Mouse (Mus musculus): ENCODE measurements around the gene Rps6ka5. TPM values are rescaled to one million over a fixed set of nuclear protein-coding genes. Genes with fewer than 3 reads are reported as not detected.
A peak's percentile ranks its signal among the peaks of the same experiment; 100 is the strongest.

Gene Rps6ka5
- polyA plus RNA-seq, 1 experiment from 2014 or later: 5.5 TPM

DNA sequence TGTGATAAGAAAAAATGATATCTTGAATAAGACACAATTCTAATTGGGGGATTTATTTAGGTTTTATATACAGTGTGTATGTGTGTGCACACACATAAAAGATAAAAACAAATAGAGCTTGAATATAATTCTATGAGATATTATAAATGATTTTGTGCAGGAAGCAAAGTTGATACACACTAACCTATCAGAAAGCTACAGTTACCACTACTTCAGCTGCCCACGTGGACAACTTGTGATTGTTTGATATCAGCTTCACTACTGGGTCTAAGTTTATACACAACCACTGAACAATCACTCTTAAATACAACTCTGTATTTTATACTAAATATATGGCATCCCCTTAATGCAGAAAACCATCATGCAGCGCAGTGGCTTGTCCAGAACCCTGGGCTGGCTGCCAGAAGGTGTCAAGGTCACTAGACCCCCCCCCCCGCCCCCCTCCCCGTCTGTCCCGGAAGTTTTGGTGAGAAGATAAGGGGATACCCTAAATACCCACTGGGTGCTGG, 113.5 kb downstream of the Rps6ka5 start:
- Histone ChIP-seq H3K36me3 (ENCODE audit: control insufficient read depth, insufficient read depth, low read length) (no peaks in the 10 kb centered on the region), H3K4me3 (ENCODE audit: low read length) (no peak overlapping the region), H3K4me1 (ENCODE audit: control insufficient read depth, insufficient read depth, low read length) (no peaks in the 10 kb centered on the region), H3K9ac (ENCODE audit: low read depth, low read length) (no peak overlapping the region), H3K27me3 (ENCODE audit: control insufficient read depth, insufficient read depth, low read length) (no peaks in the 10 kb centered on the region), H3K9me3 (ENCODE audit: control insufficient read depth, low read length) (no peaks in the 10 kb centered on the region), H3K27ac (ENCODE audit: low read depth, low read length) (no peak overlapping the region), H3K4me2 (replicated peaks; ENCODE audit: low read depth, low read length) (no peak overlapping the region)
- WGBS: 63% methylated on average over 5 of the region's 5 CpGs
- no peak for ATAC-seq (ENCODE audit: low FRiP score, low TSS enrichment)

GRCm38 (mm10) chr12:100609766-100610165, 117.0 kb downstream of the Rps6ka5 start:
- Histone ChIP-seq H3K9ac (ENCODE audit: low read depth, low read length) (no peak overlapping the region), H3K4me1 (ENCODE audit: control insufficient read depth, insufficient read depth, low read length) (no peaks in the 10 kb centered on the region), H3K4me2 (replicated peaks; ENCODE audit: low read depth, low read length) (no peak overlapping the region), H3K27ac (ENCODE audit: low read depth, low read length) (no peak overlapping the region), H3K4me3 (ENCODE audit: low read length) (no peak overlapping the region), H3K9me3 (ENCODE audit: control insufficient read depth, low read length) (no peaks in the 10 kb centered on the region), H3K27me3 (ENCODE audit: control insufficient read depth, insufficient read depth, low read length) (no peaks in the 10 kb centered on the region), H3K36me3 (ENCODE audit: control insufficient read depth, insufficient read depth, low read length) (no peaks in the 10 kb centered on the region)
- 77% methylated on average over 5 of the region's 5 CpGs for WGBS
- ATAC-seq (ENCODE audit: low FRiP score, low TSS enrichment): no peak

DNA sequence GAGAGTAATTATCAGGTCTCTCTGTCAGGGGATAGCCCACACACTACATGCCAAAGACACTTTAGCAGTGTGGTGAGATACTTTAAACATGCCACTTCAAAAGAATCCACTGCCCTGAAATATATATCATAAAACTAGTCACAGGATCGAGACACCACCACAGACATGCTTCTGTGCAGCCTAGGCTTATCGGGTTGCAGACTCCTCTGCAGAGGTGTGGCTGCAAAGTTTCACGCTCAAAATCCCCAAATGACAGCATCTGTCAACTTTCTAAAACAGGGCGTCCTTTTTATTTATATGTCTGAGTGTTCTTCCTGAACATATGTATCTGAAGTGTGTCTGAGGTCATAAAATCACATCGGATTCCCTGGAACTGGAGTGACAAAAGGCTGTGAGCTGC, 117.7 kb downstream of the Rps6ka5 start:
- ATAC-seq (ENCODE audit: low FRiP score, low TSS enrichment): no peak

DNA sequence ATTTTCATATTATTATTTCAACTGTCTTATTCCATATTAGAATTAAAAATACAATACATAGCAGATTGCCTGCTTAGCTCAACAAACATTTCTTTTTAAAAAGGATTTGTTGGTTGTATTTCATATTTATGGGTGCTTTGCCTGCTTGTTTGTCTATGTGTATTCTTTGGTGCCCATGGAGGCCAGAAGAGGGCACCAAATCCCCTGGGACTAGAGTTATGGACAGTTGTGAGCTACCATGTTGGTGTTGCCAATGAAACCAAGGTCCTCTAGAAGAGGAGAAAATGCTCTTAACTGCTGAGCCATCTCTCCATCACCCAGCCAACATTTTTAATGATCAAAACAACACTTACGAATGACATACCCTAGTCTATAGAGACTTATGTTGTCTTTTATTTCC, 120.0 kb downstream of the Rps6ka5 start:
- H3K27me3 ChIP-seq (ENCODE audit: control insufficient read depth, insufficient read depth, low read length): no peaks in the 10 kb centered on the region
- ATAC-seq (ENCODE audit: low FRiP score, low TSS enrichment): no peak
- H3K9ac ChIP-seq (ENCODE audit: low read depth, low read length): no peak overlapping the region
- H3K4me2 ChIP-seq (replicated peaks; ENCODE audit: low read depth, low read length): no peak overlapping the region
- H3K27ac ChIP-seq (ENCODE audit: low read depth, low read length): no peak overlapping the region
- H3K9me3 ChIP-seq (ENCODE audit: control insufficient read depth, low read length): no peaks in the 10 kb centered on the region
- WGBS: 93% methylated on average over 1 of the region's 1 CpGs
- no peaks in the 10 kb centered on the region for H3K4me1 ChIP-seq (ENCODE audit: control insufficient read depth, insufficient read depth, low read length)
- H3K4me3 ChIP-seq (ENCODE audit: low read length): no peak overlapping the region
- no peaks in the 10 kb centered on the region for H3K36me3 ChIP-seq (ENCODE audit: control insufficient read depth, insufficient read depth, low read length)

More for the DNA sequence above, 117.7 kb downstream of the Rps6ka5 start:
- H3K4me3 ChIP-seq (ENCODE audit: low read length): no peak overlapping the region
- no peak overlapping the region for H3K27ac ChIP-seq (ENCODE audit: low read depth, low read length)
- WGBS: 57% methylated on average over 5 of the region's 5 CpGs
- H3K9ac ChIP-seq (ENCODE audit: low read depth, low read length): no peak overlapping the region
- H3K9me3 ChIP-seq (ENCODE audit: control insufficient read depth, low read length): no peaks in the 10 kb centered on the region
- no peaks in the 10 kb centered on the region for H3K27me3 ChIP-seq (ENCODE audit: control insufficient read depth, insufficient read depth, low read length)
- no peaks in the 10 kb centered on the region for H3K36me3 ChIP-seq (ENCODE audit: control insufficient read depth, insufficient read depth, low read length)
- no peaks in the 10 kb centered on the region for H3K4me1 ChIP-seq (ENCODE audit: control insufficient read depth, insufficient read depth, low read length)
- H3K4me2 ChIP-seq (replicated peaks; ENCODE audit: low read depth, low read length): no peak overlapping the region

DNA sequence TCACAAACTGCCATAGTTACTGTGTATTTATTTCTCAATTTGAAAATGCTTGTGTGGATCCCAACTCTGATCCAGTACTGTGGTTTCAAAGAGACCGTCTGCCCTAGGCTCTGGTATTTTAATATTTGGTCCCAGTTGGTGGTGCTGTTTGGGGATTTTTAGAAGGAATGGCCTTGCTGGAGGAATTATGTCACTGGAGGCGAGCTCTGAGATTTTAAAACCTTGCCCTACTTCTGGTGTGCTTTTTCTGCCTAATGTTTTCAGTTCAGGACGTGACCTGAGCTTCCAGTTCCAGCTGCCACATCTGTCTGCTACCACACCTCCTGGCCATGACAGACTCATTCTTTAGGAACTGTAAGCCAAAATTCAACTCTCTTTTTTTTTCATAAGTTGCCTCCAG, 121.2 kb downstream of the Rps6ka5 start:
- Histone ChIP-seq H3K27ac (ENCODE audit: low read depth, low read length) (no peak overlapping the region), H3K9me3 (ENCODE audit: control insufficient read depth, low read length) (no peaks in the 10 kb centered on the region), H3K9ac (ENCODE audit: low read depth, low read length) (no peak overlapping the region), H3K27me3 (ENCODE audit: control insufficient read depth, insufficient read depth, low read length) (no peaks in the 10 kb centered on the region), H3K36me3 (ENCODE audit: control insufficient read depth, insufficient read depth, low read length) (no peaks in the 10 kb centered on the region), H3K4me2 (replicated peaks; ENCODE audit: low read depth, low read length) (no peak overlapping the region), H3K4me1 (ENCODE audit: control insufficient read depth, insufficient read depth, low read length) (no peaks in the 10 kb centered on the region), H3K4me3 (ENCODE audit: low read length) (no peak overlapping the region)
- WGBS: 76% methylated on average over 3 of the region's 3 CpGs
- no peak for ATAC-seq (ENCODE audit: low FRiP score, low TSS enrichment)

- Histone ChIP-seq H3K27me3 (ENCODE audit: control insufficient read depth, insufficient read depth, low read length) (no peaks in the 10 kb centered on the region), H3K9ac (ENCODE audit: low read depth, low read length) (no peak overlapping the region), H3K4me1 (ENCODE audit: control insufficient read depth, insufficient read depth, low read length) (no peaks in the 10 kb centered on the region), H3K27ac (ENCODE audit: low read depth, low read length) (no peak overlapping the region), H3K4me2 (replicated peaks; ENCODE audit: low read depth, low read length) (no peak overlapping the region), H3K4me3 (ENCODE audit: low read length) (no peak overlapping the region), H3K9me3 (ENCODE audit: control insufficient read depth, low read length) (no peaks in the 10 kb centered on the region), H3K36me3 (ENCODE audit: control insufficient read depth, insufficient read depth, low read length) (no peaks in the 10 kb centered on the region)
- ATAC-seq (ENCODE audit: low FRiP score, low TSS enrichment): peak; percentile 66; the same call in 1 of the 2 replicates
- 0% methylated on average over 1 of the region's 1 CpGs for WGBS
Measured at GRCm38 (mm10) chr12:100604540-100604939, 122.2 kb downstream of the Rps6ka5 start.

- H3K4me3 ChIP-seq (ENCODE audit: low read length): no peak overlapping the region
- H3K9ac ChIP-seq (ENCODE audit: low read depth, low read length): no peak overlapping the region
- H3K4me2 ChIP-seq (replicated peaks; ENCODE audit: low read depth, low read length): no peak overlapping the region
- no peaks in the 10 kb centered on the region for H3K36me3 ChIP-seq (ENCODE audit: control insufficient read depth, insufficient read depth, low read length)
- no peaks in the 10 kb centered on the region for H3K9me3 ChIP-seq (ENCODE audit: control insufficient read depth, low read length)
- no peaks in the 10 kb centered on the region for H3K4me1 ChIP-seq (ENCODE audit: control insufficient read depth, insufficient read depth, low read length)
- H3K27me3 ChIP-seq (ENCODE audit: control insufficient read depth, insufficient read depth, low read length): no peaks in the 10 kb centered on the region
- H3K27ac ChIP-seq (ENCODE audit: low read depth, low read length): no peak overlapping the region
- 79% methylated on average over 3 of the region's 3 CpGs for WGBS
- no peak for ATAC-seq (ENCODE audit: low FRiP score, low TSS enrichment)
Measured at GRCm38 (mm10) chr12:100594700-100595099, 132.1 kb downstream of the Rps6ka5 start.

DNA sequence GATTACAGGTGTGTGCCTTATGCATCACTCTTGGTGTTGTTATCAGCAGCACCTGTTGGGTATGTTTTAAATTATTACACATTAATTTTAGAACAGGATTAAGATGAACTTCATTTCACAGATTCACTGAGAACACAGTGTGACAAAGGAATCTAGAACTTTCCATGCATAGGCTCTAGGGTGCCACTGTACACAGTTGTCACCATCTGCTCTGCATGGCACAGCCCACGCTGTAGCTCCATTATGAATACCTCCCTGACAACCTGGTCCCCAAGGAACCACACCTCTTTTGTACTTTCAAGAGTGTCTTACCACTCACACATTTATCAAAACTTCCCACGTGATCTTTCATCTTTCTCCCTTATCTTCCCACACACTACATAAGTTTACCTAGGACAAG, 140.2 kb downstream of the Rps6ka5 start:
- Histone ChIP-seq H3K27ac (ENCODE audit: low read depth, low read length) (no peak overlapping the region), H3K9ac (ENCODE audit: low read depth, low read length) (no peak overlapping the region), H3K9me3 (ENCODE audit: control insufficient read depth, low read length) (no peaks in the 10 kb centered on the region), H3K27me3 (ENCODE audit: control insufficient read depth, insufficient read depth, low read length) (no peaks in the 10 kb centered on the region), H3K4me1 (ENCODE audit: control insufficient read depth, insufficient read depth, low read length) (no peaks in the 10 kb centered on the region), H3K36me3 (ENCODE audit: control insufficient read depth, insufficient read depth, low read length) (no peaks in the 10 kb centered on the region), H3K4me3 (ENCODE audit: low read length) (no peak overlapping the region), H3K4me2 (replicated peaks; ENCODE audit: low read depth, low read length) (no peak overlapping the region)
- WGBS: 80% methylated on average over 2 of the region's 2 CpGs
- ATAC-seq (ENCODE audit: low FRiP score, low TSS enrichment): no peak

DNA sequence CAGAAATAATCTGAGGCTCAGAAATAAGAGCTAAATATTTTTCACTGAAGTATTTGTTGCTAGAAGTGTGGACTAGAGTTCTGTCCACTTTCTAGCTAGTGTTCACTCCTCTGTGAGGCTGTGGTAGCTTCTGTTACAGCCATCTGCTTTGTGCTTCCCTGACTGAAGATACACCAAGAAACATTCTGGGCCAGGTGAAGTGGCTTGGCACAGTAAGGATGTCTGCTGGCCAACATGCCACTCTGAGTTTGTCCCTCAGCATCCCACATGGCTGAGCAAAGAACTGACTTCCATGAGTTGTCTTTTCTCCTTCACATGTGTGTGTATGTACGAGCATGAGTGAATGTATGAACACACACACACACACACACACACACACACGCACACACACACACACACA, 147.6 kb downstream of the Rps6ka5 start:
- 82% methylated on average over 2 of the region's 2 CpGs for WGBS
- Histone ChIP-seq H3K9me3 (ENCODE audit: control insufficient read depth, low read length) (no peaks in the 10 kb centered on the region), H3K36me3 (ENCODE audit: control insufficient read depth, insufficient read depth, low read length) (no peaks in the 10 kb centered on the region), H3K4me3 (ENCODE audit: low read length) (no peak overlapping the region), H3K27me3 (ENCODE audit: control insufficient read depth, insufficient read depth, low read length) (no peaks in the 10 kb centered on the region), H3K27ac (ENCODE audit: low read depth, low read length) (no peak overlapping the region), H3K9ac (ENCODE audit: low read depth, low read length) (no peak overlapping the region), H3K4me1 (ENCODE audit: control insufficient read depth, insufficient read depth, low read length) (no peaks in the 10 kb centered on the region), H3K4me2 (replicated peaks; ENCODE audit: low read depth, low read length) (no peak overlapping the region)
- no peak for ATAC-seq (ENCODE audit: low FRiP score, low TSS enrichment)
